Mouse (Mus musculus): ENCODE data around the gene Prss28.

Gene Prss28

DNA sequence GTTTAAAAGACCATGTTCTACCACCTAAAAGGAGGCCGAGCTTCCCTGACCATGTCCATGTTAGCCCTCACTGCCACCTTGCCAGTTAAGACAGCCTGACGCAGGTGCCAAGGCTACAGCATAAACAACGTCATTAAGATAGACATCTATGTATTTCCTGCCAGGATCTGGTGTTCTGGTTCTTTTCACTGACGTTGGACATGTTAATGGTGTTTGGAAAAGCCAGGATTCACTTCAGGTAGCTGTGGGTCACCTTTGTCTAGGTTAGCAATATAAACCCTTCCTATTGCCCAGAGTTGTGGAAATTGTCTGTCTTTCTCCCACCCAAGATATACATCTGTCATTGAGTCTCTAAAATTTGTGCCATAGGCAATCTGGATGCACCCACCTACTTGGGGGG, at the start of gene Prss28:
TSS of gene Prss28 (plus strand) at position 301 of the 400 bp plus-strand sequence.
- Histone ChIP-seq H3K36me3 (ENCODE audit: insufficient read depth, low read length) (no peaks in the 10 kb centered on the region), H3K4me3 (replicated peaks; ENCODE audit: low read length) (no peak within 1 kb of the TSS), H3K27me3 (ENCODE audit: insufficient read depth, low read length) (no peaks in the 10 kb centered on the region), H3K4me1 (replicated peaks; ENCODE audit: low read depth, low read length) (no peaks in the 10 kb centered on the region), H3K9me3 (ENCODE audit: low read length) (no peaks in the 10 kb centered on the region)
- TF ChIP-seq POU5F1 (IDR thresholded peaks at IDR 0.05; ENCODE audit: borderline replicate concordance, low read length) (no peak), NANOG (IDR thresholded peaks at IDR 0.05; ENCODE audit: borderline replicate concordance, low read length) (no peak), CTCF (conservative IDR thresholded peaks at IDR 0.05; ENCODE audit: low read length) (no peak)

DNA sequence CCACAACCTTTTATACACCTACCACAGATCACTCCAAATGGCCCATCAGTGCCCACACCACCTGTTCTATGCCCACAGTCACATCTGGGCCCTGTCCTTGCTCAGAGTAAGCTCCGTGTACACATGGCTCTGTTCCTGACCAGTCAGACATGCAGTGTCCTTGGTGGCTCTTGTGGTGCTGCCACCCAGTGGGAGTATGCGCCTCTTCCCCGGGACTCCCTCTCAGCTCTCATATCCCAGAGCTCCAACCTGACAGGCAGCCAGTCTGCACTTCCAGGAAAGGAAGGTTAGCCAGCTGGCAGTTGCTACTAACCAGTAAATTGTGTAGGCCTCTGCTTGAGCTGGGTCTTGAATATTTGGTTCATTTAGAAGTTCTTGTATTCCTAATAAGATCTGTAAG, 44.0 kb upstream of the Prss28 start:
- Histone ChIP-seq H3K4me3 (replicated peaks; ENCODE audit: low read length) (no peak overlapping the region), H3K4me1 (replicated peaks; ENCODE audit: low read depth, low read length) (peaks cover 45% of the 10 kb centered on the region), H3K27me3 (ENCODE audit: insufficient read depth, low read length) (no peaks in the 10 kb centered on the region), H3K9me3 (ENCODE audit: low read length) (no peaks in the 10 kb centered on the region), H3K36me3 (ENCODE audit: insufficient read depth, low read length) (peaks cover 84% of the 10 kb centered on the region)
- no peak for TF ChIP-seq NANOG (IDR thresholded peaks at IDR 0.05; ENCODE audit: borderline replicate concordance, low read length)
- TF ChIP-seq CTCF (conservative IDR thresholded peaks at IDR 0.05; ENCODE audit: low read length) = 0 out of 2 replicates have a peak, but pooled peaks have one; percentile 18
- no peak for TF ChIP-seq POU5F1 (IDR thresholded peaks at IDR 0.05; ENCODE audit: borderline replicate concordance, low read length)

GRCm38 (mm10) chr17:25270795-25271335, 37.6 kb upstream of the Prss28 start:
- TF ChIP-seq CTCF (conservative IDR thresholded peaks at IDR 0.05; ENCODE audit: low read length) = no peak
- no peak for TF ChIP-seq NANOG (IDR thresholded peaks at IDR 0.05; ENCODE audit: borderline replicate concordance, low read length)
- no peak for TF ChIP-seq POU5F1 (IDR thresholded peaks at IDR 0.05; ENCODE audit: borderline replicate concordance, low read length)
- Histone ChIP-seq H3K36me3 (ENCODE audit: insufficient read depth, low read length) (peaks cover 62% of the 10 kb centered on the region), H3K9me3 (ENCODE audit: low read length) (no peaks in the 10 kb centered on the region), H3K4me1 (replicated peaks; ENCODE audit: low read depth, low read length) (peaks cover 73% of the 10 kb centered on the region), H3K4me3 (replicated peaks; ENCODE audit: low read length) (peak overlapping the region; percentile 100), H3K27me3 (ENCODE audit: insufficient read depth, low read length) (no peaks in the 10 kb centered on the region)

- H3K27me3 ChIP-seq (ENCODE audit: insufficient read depth, low read length) = no peaks in the 10 kb centered on the region
- no peaks in the 10 kb centered on the region for H3K9me3 ChIP-seq (ENCODE audit: low read length)
- H3K4me3 ChIP-seq (replicated peaks; ENCODE audit: low read length) = peak overlapping the region; percentile 100
- H3K36me3 ChIP-seq (ENCODE audit: insufficient read depth, low read length) = peaks cover 48% of the 10 kb centered on the region
- TF ChIP-seq CTCF (conservative IDR thresholded peaks at IDR 0.05; ENCODE audit: low read length) = no peak
- peaks cover 70% of the 10 kb centered on the region for H3K4me1 ChIP-seq (replicated peaks; ENCODE audit: low read depth, low read length)
Measured at GRCm38 (mm10) chr17:25272326-25272725, 36.1 kb upstream of the Prss28 start.

DNA sequence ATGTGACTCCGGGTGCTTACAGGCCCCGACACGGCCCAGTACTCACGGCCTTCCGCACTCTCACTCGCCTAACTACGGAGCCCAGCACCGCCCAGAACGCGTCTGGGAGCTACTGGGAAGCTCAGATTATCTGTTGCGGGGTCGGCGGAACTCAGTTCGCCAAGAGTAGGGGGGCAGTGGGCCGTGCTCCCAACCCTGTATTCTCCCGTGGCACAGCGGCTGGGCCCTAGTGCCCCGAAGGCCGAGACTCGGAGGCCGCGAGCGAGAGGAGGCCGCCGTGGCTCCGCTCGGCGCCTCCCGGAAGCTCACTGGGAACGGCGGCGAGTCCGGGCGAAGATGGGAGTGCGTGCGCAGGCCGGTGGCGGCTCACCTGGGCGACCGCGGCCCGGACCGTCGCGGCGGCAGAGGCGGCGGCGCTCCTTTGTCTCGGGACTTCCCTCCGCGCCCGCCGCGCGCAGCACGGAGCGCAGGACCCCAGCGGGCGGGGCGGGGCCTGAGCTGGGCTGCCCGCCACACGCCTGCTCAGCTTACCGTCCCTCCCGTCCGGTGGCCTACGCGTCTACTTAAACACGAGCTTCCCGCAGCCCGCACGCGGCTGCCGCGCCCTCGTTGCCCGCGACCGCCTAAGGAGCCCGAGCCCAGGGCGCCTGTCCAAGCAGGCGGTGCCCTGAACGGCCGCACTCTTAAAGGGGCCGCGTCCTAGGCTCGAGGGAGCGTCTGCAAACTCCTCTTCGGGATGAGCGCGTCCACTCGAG, 35.3 kb upstream of the Prss28 start:
- Histone ChIP-seq H3K9me3 (ENCODE audit: low read length) (no peaks in the 10 kb centered on the region), H3K4me1 (replicated peaks; ENCODE audit: low read depth, low read length) (peaks cover 63% of the 10 kb centered on the region), H3K4me3 (replicated peaks; ENCODE audit: low read length) (peak overlapping the region; percentile 100), H3K36me3 (ENCODE audit: insufficient read depth, low read length) (peaks cover 40% of the 10 kb centered on the region), H3K27me3 (ENCODE audit: insufficient read depth, low read length) (no peaks in the 10 kb centered on the region)
- TF ChIP-seq CTCF (conservative IDR thresholded peaks at IDR 0.05; ENCODE audit: low read length) = no peak
- TF ChIP-seq NANOG (IDR thresholded peaks at IDR 0.05; ENCODE audit: borderline replicate concordance, low read length) = no peak
- TF ChIP-seq POU5F1 (IDR thresholded peaks at IDR 0.05; ENCODE audit: borderline replicate concordance, low read length) = no peak

DNA sequence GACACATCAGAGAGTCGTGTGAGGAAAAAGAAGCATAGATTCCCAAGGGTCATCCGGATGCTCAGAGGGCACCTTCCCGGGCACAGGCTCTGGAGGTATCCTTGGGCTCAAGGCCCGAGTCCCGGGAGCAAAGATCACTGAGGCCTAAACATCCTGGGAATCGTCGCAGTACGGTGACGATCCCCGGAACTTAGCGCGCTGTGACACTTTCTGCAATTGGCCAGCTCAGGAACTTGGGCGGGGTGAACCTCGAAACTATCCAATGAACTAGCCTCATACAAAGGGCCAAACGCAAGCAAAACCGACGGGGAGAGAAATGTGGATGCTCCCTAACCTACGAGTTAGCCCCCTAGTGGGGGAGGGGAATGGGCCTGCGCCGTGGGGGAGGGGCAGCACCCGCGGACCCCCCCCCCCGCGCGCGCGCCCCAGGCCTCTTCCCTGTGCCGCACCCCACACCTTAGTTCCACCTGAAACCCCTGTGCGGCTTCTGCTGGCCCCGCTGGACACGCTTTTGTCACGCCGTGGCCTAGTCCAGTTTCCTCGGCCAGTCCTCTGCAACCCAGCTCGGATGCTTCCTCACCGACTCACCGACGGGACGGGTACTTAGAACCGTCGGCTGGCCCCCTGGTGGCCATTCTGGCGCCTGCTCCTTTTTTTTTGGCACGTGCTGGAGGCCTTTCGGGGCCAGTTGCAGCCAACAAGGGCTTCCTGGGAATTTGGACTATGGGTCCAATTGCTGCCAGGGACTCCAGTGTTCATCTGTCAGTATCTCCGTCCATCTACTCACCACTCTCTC, 34.5 kb upstream of the Prss28 start:
- Histone ChIP-seq H3K4me1 (replicated peaks; ENCODE audit: low read depth, low read length) (peaks cover 55% of the 10 kb centered on the region), H3K36me3 (ENCODE audit: insufficient read depth, low read length) (peaks cover 32% of the 10 kb centered on the region), H3K27me3 (ENCODE audit: insufficient read depth, low read length) (no peaks in the 10 kb centered on the region), H3K4me3 (replicated peaks; ENCODE audit: low read length) (peak overlapping the region; percentile 100), H3K9me3 (ENCODE audit: low read length) (no peaks in the 10 kb centered on the region)
- TF ChIP-seq CTCF (conservative IDR thresholded peaks at IDR 0.05; ENCODE audit: low read length) (peak; percentile 61), POU5F1 (IDR thresholded peaks at IDR 0.05; ENCODE audit: borderline replicate concordance, low read length) (no peak)

DNA sequence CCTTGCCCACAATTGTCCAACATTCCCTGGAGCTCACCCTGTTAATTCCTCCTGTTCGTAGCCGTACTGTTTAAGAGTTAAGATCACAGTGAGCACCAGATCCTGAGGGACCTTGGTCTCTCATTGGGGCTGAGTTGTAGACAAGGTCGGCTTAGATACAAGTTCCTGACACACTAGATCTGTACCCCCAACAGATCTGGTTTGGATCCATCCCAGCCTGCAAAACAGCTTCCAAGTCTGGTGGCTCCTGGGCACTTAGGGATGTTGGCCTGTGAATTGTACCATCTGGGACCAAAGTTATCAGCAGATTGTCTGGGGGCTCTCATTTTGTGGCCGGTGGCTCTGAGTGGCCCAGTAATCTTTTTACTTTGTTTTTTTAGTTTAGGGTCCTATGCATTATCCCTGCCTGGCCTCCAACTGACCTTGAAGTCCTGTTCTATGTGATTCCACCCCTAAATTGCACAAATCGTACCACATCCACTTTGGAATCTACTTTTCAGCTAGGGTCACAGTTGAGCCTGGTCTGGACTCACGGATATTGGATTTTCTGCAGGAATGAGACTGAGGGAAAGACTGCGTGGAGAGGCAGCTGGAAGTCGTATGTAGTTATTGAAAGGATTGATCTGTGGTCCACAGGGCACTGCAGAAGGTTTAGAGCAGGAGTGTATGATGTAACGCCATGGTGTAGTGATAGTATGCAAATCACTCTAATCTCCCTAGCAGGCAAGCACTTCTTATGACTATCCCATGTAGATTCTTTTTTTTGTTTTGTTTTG, 33.7 kb upstream of the Prss28 start, which contains the start of gene Ube2i:
TSS of gene Ube2i (minus strand) at position 52 of the 776 bp plus-strand sequence.
- Histone ChIP-seq H3K27me3 (ENCODE audit: insufficient read depth, low read length) (no peaks in the 10 kb centered on the region), H3K4me1 (replicated peaks; ENCODE audit: low read depth, low read length) (peaks cover 47% of the 10 kb centered on the region), H3K4me3 (replicated peaks; ENCODE audit: low read length) (peak within 1 kb of the TSS; percentile 100), H3K9me3 (ENCODE audit: low read length) (no peaks in the 10 kb centered on the region), H3K36me3 (ENCODE audit: insufficient read depth, low read length) (peaks cover 23% of the 10 kb centered on the region)
- TF ChIP-seq POU5F1 (IDR thresholded peaks at IDR 0.05; ENCODE audit: borderline replicate concordance, low read length) (no peak), CTCF (conservative IDR thresholded peaks at IDR 0.05; ENCODE audit: low read length) (no peak), NANOG (IDR thresholded peaks at IDR 0.05; ENCODE audit: borderline replicate concordance, low read length) (no peak)

DNA sequence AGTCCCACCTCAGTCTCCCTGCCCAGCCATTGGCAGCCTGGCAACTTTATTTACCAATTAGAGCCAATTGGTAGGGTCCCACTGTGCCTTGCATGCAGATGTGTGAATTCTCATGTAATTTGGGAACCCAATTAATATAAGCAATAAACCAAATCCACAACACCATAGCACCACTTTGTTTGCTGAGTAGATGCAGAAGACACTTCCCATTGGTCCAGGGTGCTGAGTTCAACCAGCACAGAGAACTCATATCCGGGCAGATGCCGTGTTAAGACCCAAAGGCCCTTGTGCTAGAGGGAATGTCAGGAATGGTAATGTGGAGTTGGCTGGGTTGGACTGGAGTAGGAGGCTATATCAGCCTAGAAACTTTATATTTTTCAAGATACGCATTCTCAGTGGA, 32.6 kb upstream of the Prss28 start:
- peaks cover 36% of the 10 kb centered on the region for H3K4me1 ChIP-seq (replicated peaks; ENCODE audit: low read depth, low read length)

More for the DNA sequence above, 32.6 kb upstream of the Prss28 start:
- Histone ChIP-seq H3K27me3 (ENCODE audit: insufficient read depth, low read length) (no peaks in the 10 kb centered on the region), H3K4me3 (replicated peaks; ENCODE audit: low read length) (no peak overlapping the region), H3K9me3 (ENCODE audit: low read length) (no peaks in the 10 kb centered on the region), H3K36me3 (ENCODE audit: insufficient read depth, low read length) (peaks cover 13% of the 10 kb centered on the region)
- TF ChIP-seq NANOG (IDR thresholded peaks at IDR 0.05; ENCODE audit: borderline replicate concordance, low read length) (no peak), CTCF (conservative IDR thresholded peaks at IDR 0.05; ENCODE audit: low read length) (no peak), POU5F1 (IDR thresholded peaks at IDR 0.05; ENCODE audit: borderline replicate concordance, low read length) (no peak)

All from E14TG2a.4 (cell line).